Mouse (Mus musculus) bone marrow macrophage, adult 2 months (primary cell): ENCODE results near the gene Galk1. TPM values are rescaled to one million over a fixed set of nuclear protein-coding genes. Genes with fewer than 3 reads are reported as not detected.

ENCODE experiments used
- H3K27ac ChIP-seq: 2 replicates; pipeline ENCODE4 v1.5.1; 2012; ENCODE audit warnings: low read depth, low read length; ENCODE audit not compliant: insufficient read depth
- H3K4me1 ChIP-seq: 2 replicates; pipeline ENCODE4 v1.6.1; 2012; ENCODE audit warnings: low read length; ENCODE audit not compliant: control insufficient read depth, insufficient read depth
- H3K4me3 ChIP-seq: 2 replicates; pipeline ENCODE4 v1.5.1; 2012; ENCODE audit warnings: mild to moderate bottlenecking, low read length, moderate library complexity; ENCODE audit not compliant: insufficient read depth
- CTCF ChIP-seq: IDR thresholded peaks from 2 replicates; pipeline ENCODE4 v1.5.1; 2012; ENCODE audit warnings: low read depth, mild to moderate bottlenecking, low read length, moderate library complexity
- POLR2A ChIP-seq: IDR thresholded peaks from 2 replicates; pipeline ENCODE4 v1.6.1; 2012; ENCODE audit warnings: mild to moderate bottlenecking, low read depth, low read length, borderline replicate concordance
- polyA plus RNA-seq: library from polyadenylated mRNA; stranded (reverse); fragments of >200 nt; gene quantifications from 2 replicates; pipeline ENCODE4 v1.2.4, GENCODE M21; 2012; ENCODE audit not compliant: missing spikeins, insufficient read depth, insufficient read length

The Galk1 gene
- polyA plus RNA-seq, 1 experiment, result 14.4 TPM

- TF ChIP-seq POLR2A, result no peak
- no peak for TF ChIP-seq CTCF
- Histone ChIP-seq H3K4me1 (peaks cover 22% of the 10 kb centered on the region), H3K4me3 (no peak overlapping the region), H3K27ac (no peak overlapping the region)
Measured at GRCm38 (mm10) chr11:116034584-116034983, 22.1 kb upstream of the Galk1 start.

- peaks cover 30% of the 10 kb centered on the region for H3K4me1 ChIP-seq
- H3K27ac ChIP-seq, result peak overlapping the region; percentile 90
- H3K4me3 ChIP-seq, result peak overlapping the region; percentile 71
- no peak for TF ChIP-seq CTCF
- TF ChIP-seq POLR2A, result no peak
Measured at GRCm38 (mm10) chr11:116030898-116031845, 18.7 kb upstream of the Galk1 start.

GRCm38 (mm10) chr11:116030088-116030897 is 17.8 kb upstream of the Galk1 start, which contains the start of gene Unk:
Unk (plus strand) TSS chr11:116030322.
- no peak for TF ChIP-seq CTCF
- TF ChIP-seq POLR2A, result no peak
- Histone ChIP-seq H3K4me1 (peaks cover 33% of the 10 kb centered on the region), H3K27ac (peak within 1 kb of the TSS; percentile 90)

GRCm38 (mm10) chr11:116029086-116029865 is 16.8 kb upstream of the Galk1 start:
- TF ChIP-seq CTCF, result no peak
- no peak for TF ChIP-seq POLR2A
- Histone ChIP-seq H3K4me1 (peaks cover 37% of the 10 kb centered on the region), H3K27ac (peak overlapping the region; percentile 73), H3K4me3 (peak overlapping the region; percentile 71)

More at GRCm38 (mm10) chr11:116030088-116030897, 17.8 kb upstream of the Galk1 start, which contains the start of gene Unk:
- peak within 1 kb of the TSS; percentile 71 for H3K4me3 ChIP-seq

- Histone ChIP-seq H3K27ac (peak overlapping the region; percentile 73), H3K4me3 (no peak overlapping the region; the same call in 1 of the 2 replicates), H3K4me1 (peaks cover 37% of the 10 kb centered on the region)
- no peak for TF ChIP-seq POLR2A
- TF ChIP-seq CTCF, result no peak
Measured at GRCm38 (mm10) chr11:116028177-116028865, 15.8 kb upstream of the Galk1 start.

- no peak for TF ChIP-seq POLR2A
- TF ChIP-seq CTCF, result no peak
- peaks cover 34% of the 10 kb centered on the region for H3K4me1 ChIP-seq
- peak within 1 kb of the TSS; percentile 60 for H3K4me3 ChIP-seq
- H3K27ac ChIP-seq, result peak within 1 kb of the TSS; percentile 90
Measured at GRCm38 (mm10) chr11:116027756-116028155, 15.2 kb upstream of the Galk1 start, which contains the start of gene H3f3b. H3f3b (minus strand) TSS chr11:116027962.

GRCm38 (mm10) chr11:116025056-116025845 is 12.7 kb upstream of the Galk1 start:
- Histone ChIP-seq H3K27ac (peak overlapping the region; percentile 47), H3K4me1 (peaks cover 24% of the 10 kb centered on the region), H3K4me3 (no peak overlapping the region)
- TF ChIP-seq POLR2A (no peak), CTCF (no peak)

- Histone ChIP-seq H3K4me1 (peaks cover 25% of the 10 kb centered on the region), H3K27ac (peak overlapping the region; percentile 98), H3K4me3 (peak overlapping the region; percentile 83)
- TF ChIP-seq POLR2A (peak; percentile 97), CTCF (no peak)
Measured at GRCm38 (mm10) chr11:116024356-116024808, 11.9 kb upstream of the Galk1 start.
